Mouse (Mus musculus) CH12F3 (cell line): Measurements from ENCODE around the gene Kbtbd8.

ENCODE experiments used
- in situ Hi-C: fragments of 300-500 bp; cut with MboI; formaldehyde crosslinking; loops from 2 replicates; pipeline ENCODE4 v1.14.3; 2020; ENCODE audit warnings: low sequenced_read_pairs

Kbtbd8 gene

DNA sequence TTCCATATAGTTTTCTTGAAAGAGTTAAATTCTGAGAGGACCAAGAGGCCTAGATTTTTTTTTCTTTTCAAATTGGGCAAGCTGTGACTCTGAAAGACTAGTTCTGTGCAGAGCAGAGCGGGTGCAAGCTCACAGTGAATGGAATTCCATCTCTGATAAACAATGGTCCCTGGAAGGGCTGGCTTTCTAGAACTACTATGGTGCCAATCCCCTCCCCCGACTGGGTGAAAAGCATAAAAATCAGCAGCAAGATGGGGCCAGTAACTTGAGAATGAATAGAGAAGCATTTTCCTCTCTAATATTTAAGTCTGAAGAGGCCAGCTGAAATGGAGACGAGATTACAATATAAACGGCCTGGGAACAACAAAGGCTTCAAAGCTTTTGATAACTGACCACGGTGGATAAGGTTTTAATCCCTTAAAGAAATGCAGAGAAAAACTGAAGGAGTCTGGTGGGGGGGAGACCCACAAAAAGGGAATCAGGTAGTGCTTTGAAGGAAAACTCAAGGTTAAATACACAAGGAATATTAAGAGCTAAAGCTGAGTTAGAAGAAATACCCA lies 50.7 kb downstream of the Kbtbd8 start:
- in situ Hi-C loops: no loop called here

DNA sequence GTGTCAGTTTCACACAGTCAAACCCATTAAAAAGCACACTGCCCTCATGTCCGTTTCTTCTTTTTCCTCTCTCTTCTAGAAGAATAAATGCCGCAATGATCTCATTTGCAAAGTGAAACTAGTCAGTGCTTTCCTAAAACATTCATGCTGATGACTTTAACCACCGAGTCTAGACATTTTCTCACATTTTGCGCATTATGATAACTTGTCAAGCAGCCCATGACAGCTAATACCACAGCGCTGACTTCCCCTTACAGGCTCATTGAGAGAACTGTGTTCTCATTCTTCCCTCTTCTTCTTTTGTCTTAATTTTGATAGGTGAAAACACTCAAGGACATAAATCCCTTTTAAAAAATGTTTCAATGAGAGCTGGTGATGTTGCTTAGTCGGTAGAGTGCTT lies 52.4 kb downstream of the Kbtbd8 start:
- in situ Hi-C loops: no loop called here

DNA sequence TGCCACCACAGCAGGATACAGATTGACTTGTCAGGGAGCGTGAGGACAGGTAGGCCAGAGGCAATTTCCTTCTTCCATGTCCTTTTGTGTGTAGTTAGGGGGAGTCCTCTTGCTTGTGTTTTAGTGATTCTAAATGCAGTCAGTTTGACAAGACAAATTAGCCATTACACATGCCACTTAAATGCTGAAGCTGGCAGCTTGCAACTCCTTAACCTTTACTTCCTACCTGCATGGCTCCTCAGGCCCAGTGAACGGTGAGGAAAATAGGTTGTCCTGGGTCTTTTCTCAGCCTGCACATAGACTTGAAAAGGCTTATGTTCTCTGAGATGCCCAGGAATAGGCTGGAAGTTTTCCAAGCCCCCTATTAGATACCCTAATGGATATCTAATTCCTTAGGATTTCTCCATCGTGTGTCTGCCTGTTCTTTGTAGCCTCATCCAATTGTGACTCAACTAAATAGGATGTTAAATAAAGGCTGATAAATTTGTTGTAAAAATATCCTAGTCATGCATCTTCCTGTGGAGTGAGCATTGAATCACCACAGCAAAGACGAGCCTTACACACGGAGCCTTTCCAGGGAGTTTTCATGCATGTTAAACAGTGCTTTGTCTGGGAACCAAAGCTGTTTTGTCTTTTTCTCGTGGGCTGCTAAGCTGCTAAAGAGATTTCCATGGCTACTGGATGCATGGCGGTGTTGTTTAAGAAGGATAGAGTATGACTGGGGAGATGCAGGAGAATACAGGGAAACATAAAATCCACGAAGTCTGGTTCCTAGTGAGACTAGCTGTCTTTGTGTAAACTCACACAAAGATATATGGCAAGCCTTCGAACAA lies 57.5 kb downstream of the Kbtbd8 start:
- in situ Hi-C loops: no loop called here
